Comparison of ENCODE assay signal across 10 mouse cellular contexts in genomic region chr5:144258687-144259086, GRCm38 (mm10). TPM values are rescaled to one million over a fixed set of nuclear protein-coding genes. Genes with fewer than 3 reads are reported as not detected.
A peak's percentile ranks its signal among the peaks of the same experiment; 100 is the strongest.
DNase-seq lines count a peak whose midpoint lies in the region; ATAC-seq and TF ChIP-seq lines count a peak whose summit lies in the region.
"Had no signal": no experiment of that assay in that cellular context is flagged by ENCODE, and none has a peak within 500 bp of the region (broad histone marks: within the 10 kb centered on the region; RNA-seq: fewer than 3 reads in every experiment).

No protein-coding gene starts in this region.

- no peaks in the 10 kb centered on the region for H3K9me3 ChIP-seq in lung, postnatal 0 days (ENCODE audit: low read length)
- no peaks in the 10 kb centered on the region for H3K9me3 ChIP-seq in hindbrain, embryonic 10.5 days
- no peaks in the 10 kb centered on the region for H3K9me3 ChIP-seq in limb, embryonic 10.5 days (replicated peaks)
- H3K9me3 ChIP-seq in stomach, embryonic 16.5 days (replicated peaks; ENCODE audit: control insufficient read depth, low read length), result no peaks in the 10 kb centered on the region
- H3K9me3 ChIP-seq: liver, embryonic 15.5 days had no signal

- no peak for TF ChIP-seq CTCF in lung, postnatal 0 days (IDR thresholded peaks at IDR 0.05)

- H3K4me3 ChIP-seq in lung, postnatal 0 days (ENCODE audit: low read depth, low read length), result peak overlapping the region; percentile 99
- peak overlapping the region; percentile 99 for H3K4me3 ChIP-seq in hindbrain, embryonic 10.5 days
- peak overlapping the region; percentile 99 for H3K4me3 ChIP-seq in limb, embryonic 10.5 days
- H3K4me3 ChIP-seq in stomach, embryonic 16.5 days (replicated peaks; ENCODE audit: low read length), result peak overlapping the region; percentile 94
- H3K4me3 ChIP-seq: liver, embryonic 15.5 days had no signal

- no peak for DNase-seq in lung, postnatal 0 days (ENCODE audit: low spot score)
- no peak for DNase-seq in lung, postnatal 25 days (ENCODE audit: low spot score)
- no peak for DNase-seq in hindbrain, embryonic 10.5 days (ENCODE audit: low spot score)
- no peak for DNase-seq in limb, embryonic 10.5 days (ENCODE audit: low spot score)
- DNase-seq in testis, postnatal 10 days (ENCODE audit: low spot score), result no peak
- DNase-seq in layer of hippocampus, postnatal 25 days (ENCODE audit: extremely low spot score in 1 of 2, low spot score in 1 of 2), result no peak
- no peak for DNase-seq in frontal cortex, postnatal 36 days (ENCODE audit: low spot score in 2 of 2)

- no peak for ATAC-seq in lung, postnatal 0 days
- no peak for ATAC-seq in stomach, embryonic 16.5 days (ENCODE audit: insufficient read depth, low FRiP score)
- ATAC-seq: Patski had no signal

- TF ChIP-seq EP300 in lung, postnatal 0 days (IDR thresholded peaks at IDR 0.05), result no peak

- H3K27ac ChIP-seq in lung, postnatal 0 days (ENCODE audit: low read length), result peak overlapping the region; percentile 98
- peak overlapping the region; percentile 98 for H3K27ac ChIP-seq in hindbrain, embryonic 10.5 days
- H3K27ac ChIP-seq in limb, embryonic 10.5 days, result peak overlapping the region; percentile 98; the same call in 1 of the 2 replicates
- H3K27ac ChIP-seq in stomach, embryonic 16.5 days (ENCODE audit: low read length), result peak overlapping the region; percentile 58
- H3K27ac ChIP-seq: liver, embryonic 15.5 days had no signal

- peaks cover 24% of the 10 kb centered on the region for H3K4me1 ChIP-seq in lung, postnatal 0 days (ENCODE audit: insufficient read depth, low read depth, low read length)
- H3K4me1 ChIP-seq in hindbrain, embryonic 10.5 days (replicated peaks), result peaks cover 57% of the 10 kb centered on the region
- peaks cover 54% of the 10 kb centered on the region for H3K4me1 ChIP-seq in limb, embryonic 10.5 days
- H3K4me1 ChIP-seq in stomach, embryonic 16.5 days (ENCODE audit: control insufficient read depth, insufficient read depth, low read length), result peaks cover 55% of the 10 kb centered on the region

- H3K4me2 ChIP-seq in lung, postnatal 0 days (replicated peaks; ENCODE audit: low read depth, low read length), result peak overlapping the region; percentile 76
- H3K4me2 ChIP-seq in stomach, embryonic 16.5 days (ENCODE audit: low read depth, low read length), result peak overlapping the region; percentile 82

- peak overlapping the region; percentile 97; the same call in 1 of the 2 replicates for H3K9ac ChIP-seq in lung, postnatal 0 days (replicated peaks; ENCODE audit: low read depth)
- H3K9ac ChIP-seq in stomach, embryonic 16.5 days (ENCODE audit: low read length), result peak overlapping the region; percentile 98
- H3K9ac ChIP-seq: liver, embryonic 15.5 days had no signal

- 17% methylated on average over 2 of the region's 2 CpGs for WGBS in lung, postnatal 0 days
- 14% methylated on average over 2 of the region's 2 CpGs for WGBS in hindbrain, embryonic 10.5 days
- WGBS in limb, embryonic 10.5 days, result 17% methylated on average over 2 of the region's 2 CpGs
- WGBS in stomach, embryonic 16.5 days, result 16% methylated on average over 2 of the region's 2 CpGs

- 0 out of 2 replicates have a peak, but pooled peaks cover 7% of the 10 kb centered on the region for H3K36me3 ChIP-seq in lung, postnatal 0 days (ENCODE audit: insufficient read depth, low read length)
- peaks cover 61% of the 10 kb centered on the region for H3K36me3 ChIP-seq in hindbrain, embryonic 10.5 days
- peaks cover 61% of the 10 kb centered on the region for H3K36me3 ChIP-seq in limb, embryonic 10.5 days
- no peaks in the 10 kb centered on the region for H3K36me3 ChIP-seq in stomach, embryonic 16.5 days (ENCODE audit: control insufficient read depth, insufficient read depth, low read length)

- H3K27me3 ChIP-seq in lung, postnatal 0 days (replicated peaks; ENCODE audit: insufficient read depth, low read length), result no peaks in the 10 kb centered on the region
- H3K27me3 ChIP-seq in hindbrain, embryonic 10.5 days (ENCODE audit: insufficient read depth, poor library complexity, severe bottlenecking), result no peaks in the 10 kb centered on the region
- no peaks in the 10 kb centered on the region for H3K27me3 ChIP-seq in limb, embryonic 10.5 days (ENCODE audit: low read depth, poor library complexity, severe bottlenecking)
- H3K27me3 ChIP-seq in stomach, embryonic 16.5 days (ENCODE audit: control insufficient read depth, insufficient read depth, low read length), result no peaks in the 10 kb centered on the region
- H3K27me3 ChIP-seq: Patski had no signal

RNA-seq across cellular contexts. Expression of gene Bri3, which starts 14.4 kb away (rescaled TPM):
- polyA plus RNA-seq in lung, postnatal 0 days (2015; fragmentation: Nextera tagmentation; extraction: Ambion mirVana), result 278 and 286 TPM in 2 replicates
- 115 and 157 TPM in 2 replicates for polyA plus RNA-seq in hindbrain, embryonic 10.5 days (2016; fragmentation: Nextera tagmentation; extraction: Ambion mirVana)
- 122 and 125 TPM in 2 replicates for polyA plus RNA-seq in limb, embryonic 10.5 days (2016; fragmentation: Nextera tagmentation; extraction: Ambion mirVana)
- polyA plus RNA-seq in stomach, embryonic 16.5 days (2015; fragmentation: Nextera tagmentation; extraction: Ambion mirVana), result 88.0 and 93.6 TPM in 2 replicates
- 10 to 100 TPM; 69.3 to 70.2 TPM for total RNA-seq in layer of hippocampus, postnatal 25 days (2021)

RNA-seq across cellular contexts. Expression of gene Tecpr1, which starts 35.3 kb away (rescaled TPM):
- polyA plus RNA-seq in lung, postnatal 0 days (2015; fragmentation: Nextera tagmentation; extraction: Ambion mirVana), result 34.1 and 35.0 TPM in 2 replicates
- polyA plus RNA-seq in hindbrain, embryonic 10.5 days (2016; fragmentation: Nextera tagmentation; extraction: Ambion mirVana), result 23.4 and 24.7 TPM in 2 replicates
- polyA plus RNA-seq in limb, embryonic 10.5 days (2016; fragmentation: Nextera tagmentation; extraction: Ambion mirVana), result 15.1 and 21.0 TPM in 2 replicates
- 24.7 and 25.4 TPM in 2 replicates for polyA plus RNA-seq in stomach, embryonic 16.5 days (2015; fragmentation: Nextera tagmentation; extraction: Ambion mirVana)
- 100 to 1,000 TPM in 1 of 2 experiments, 10 to 100 TPM in 1; 92.5 to 109 TPM for total RNA-seq in layer of hippocampus, postnatal 25 days (2021)
